Mouse (Mus musculus) limb, embryonic 15.5 days (tissue): ENCODE measurements at regions not wholly inside any gene's neighbourhood (a gene's known extent, or its start where the extent isn't known, plus 50 kb on each side); places are given as distances from the start of the nearest gene placed in this dataset.
A peak's percentile ranks its signal among the peaks of the same experiment; 100 is the strongest.

Source experiments
- ATAC-seq: fragments of 200-750 bp; cut with Nextera tagmentation; 2 replicates; pipeline ENCODE4 v1.8.0; 2017; ENCODE audit warnings: low read depth, moderate TSS enrichment; ENCODE audit not compliant: insufficient number of reproducible peaks, low FRiP score, low TSS enrichment
- H3K27ac ChIP-seq: fragments of 300-500 bp; sonication (generic); 2 replicates; pipeline ENCODE4 v1.5.1; 2015; ENCODE audit warnings: moderate library complexity, mild to moderate bottlenecking, inconsistent platforms
- H3K27me3 ChIP-seq: fragments of 300-500 bp; sonication (generic); 2 replicates; pipeline ENCODE4 v1.6.1; 2015; ENCODE audit warnings: inconsistent platforms
- H3K36me3 ChIP-seq: fragments of 300-500 bp; sonication (generic); 2 replicates; pipeline ENCODE4 v1.6.1; 2015; ENCODE audit warnings: inconsistent platforms
- H3K4me1 ChIP-seq: fragments of 300-500 bp; sonication (generic); 2 replicates; pipeline ENCODE4 v1.6.1; 2015; ENCODE audit warnings: inconsistent platforms
- H3K4me2 ChIP-seq: fragments of 300-500 bp; sonication (generic); 2 replicates; pipeline ENCODE4 v1.6.1; 2015; ENCODE audit warnings: mild to moderate bottlenecking, inconsistent platforms
- H3K4me3 ChIP-seq: fragments of 300-500 bp; sonication (generic); 2 replicates; pipeline ENCODE4 v1.5.1; 2015; ENCODE audit warnings: mild to moderate bottlenecking, inconsistent platforms
- H3K9ac ChIP-seq: fragments of 300-500 bp; sonication (generic); 2 replicates; pipeline ENCODE4 v1.6.1; 2015; ENCODE audit warnings: inconsistent platforms
- H3K9me3 ChIP-seq: fragments of 300-500 bp; sonication (generic); 2 replicates; pipeline ENCODE4 v1.6.1; 2016; ENCODE audit warnings: inconsistent platforms
- WGBS: fragments of 180-500 bp; shearing (Covaris S2); methylation state at CpG from one replicate; pipeline ENCODE4 v1.1.7; 2015; 5-methylcytosine and 5-hydroxymethylcytosine counted together

- WGBS = 36% methylated on average over 11 of the region's 11 CpGs
- no peak overlapping the region for H3K4me3 ChIP-seq
- H3K9me3 ChIP-seq = no peaks in the 10 kb centered on the region
- H3K4me1 ChIP-seq = peaks cover 10% of the 10 kb centered on the region
- no peaks in the 10 kb centered on the region for H3K27me3 ChIP-seq
- no peak; the same call in 1 of the 2 replicates for ATAC-seq
- H3K4me2 ChIP-seq = no peak overlapping the region
- peak overlapping the region; percentile 78 for H3K27ac ChIP-seq
- no peaks in the 10 kb centered on the region for H3K36me3 ChIP-seq
- no peak overlapping the region for H3K9ac ChIP-seq
These were observed 68.4 kb upstream of the Bcl6 start for GRCm38 (mm10) chr16:24056885-24057531.

GRCm38 (mm10) chr16:24056123-24056884 lies 67.7 kb upstream of the Bcl6 start:
- H3K4me1 ChIP-seq = peaks cover 10% of the 10 kb centered on the region
- ATAC-seq = peak; percentile 23
- no peaks in the 10 kb centered on the region for H3K27me3 ChIP-seq
- peak overlapping the region; percentile 78 for H3K27ac ChIP-seq
- H3K4me3 ChIP-seq = no peak overlapping the region
- no peak overlapping the region for H3K4me2 ChIP-seq
- H3K9me3 ChIP-seq = no peaks in the 10 kb centered on the region
- WGBS = 29% methylated on average over 12 of the region's 12 CpGs
- no peaks in the 10 kb centered on the region for H3K36me3 ChIP-seq
- no peak overlapping the region for H3K9ac ChIP-seq

GRCm38 (mm10) chr16:24054293-24054692 lies 65.6 kb upstream of the Bcl6 start:
- WGBS = 97% methylated on average over 3 of the region's 3 CpGs
- H3K27me3 ChIP-seq = no peaks in the 10 kb centered on the region
- no peaks in the 10 kb centered on the region for H3K36me3 ChIP-seq
- H3K4me3 ChIP-seq = no peak overlapping the region
- peaks cover 10% of the 10 kb centered on the region for H3K4me1 ChIP-seq
- no peaks in the 10 kb centered on the region for H3K9me3 ChIP-seq
- H3K4me2 ChIP-seq = no peak overlapping the region
- no peak overlapping the region for H3K9ac ChIP-seq
- no peak overlapping the region for H3K27ac ChIP-seq
- ATAC-seq = no peak

- Histone ChIP-seq H3K9me3 (no peaks in the 10 kb centered on the region), H3K27ac (0 out of 2 replicates have a peak overlapping the region, but pooled peaks have one; percentile 24), H3K27me3 (no peaks in the 10 kb centered on the region), H3K4me1 (peaks cover 10% of the 10 kb centered on the region), H3K4me3 (no peak overlapping the region), H3K36me3 (no peaks in the 10 kb centered on the region), H3K4me2 (no peak overlapping the region), H3K9ac (no peak overlapping the region)
- WGBS = 57% methylated on average over 10 of the region's 10 CpGs
- no peak for ATAC-seq
These were observed 64.8 kb upstream of the Bcl6 start for GRCm38 (mm10) chr16:24053403-24053802.

GRCm38 (mm10) chr16:24050856-24051640 lies 62.4 kb upstream of the Bcl6 start:
- H3K27ac ChIP-seq = 0 out of 2 replicates have a peak overlapping the region, but pooled peaks have one; percentile 2
- no peaks in the 10 kb centered on the region for H3K27me3 ChIP-seq
- H3K4me3 ChIP-seq = no peak overlapping the region
- WGBS = 72% methylated on average over 10 of the region's 10 CpGs
- H3K9ac ChIP-seq = no peak overlapping the region
- H3K9me3 ChIP-seq = no peaks in the 10 kb centered on the region
- ATAC-seq = no peak
- no peak overlapping the region for H3K4me2 ChIP-seq
- peaks cover under 1% of the 10 kb centered on the region; the same call in 1 of the 2 replicates for H3K4me1 ChIP-seq
- no peaks in the 10 kb centered on the region for H3K36me3 ChIP-seq

- H3K4me1 ChIP-seq = no peaks in the 10 kb centered on the region
- H3K27me3 ChIP-seq = no peaks in the 10 kb centered on the region
- no peak overlapping the region for H3K4me2 ChIP-seq
- 74% methylated on average over 4 of the region's 4 CpGs for WGBS
- H3K9me3 ChIP-seq = no peaks in the 10 kb centered on the region
- no peak overlapping the region for H3K4me3 ChIP-seq
- no peak overlapping the region for H3K27ac ChIP-seq
- no peaks in the 10 kb centered on the region for H3K36me3 ChIP-seq
- no peak for ATAC-seq
- no peak overlapping the region for H3K9ac ChIP-seq
These were observed 55.1 kb upstream of the Bcl6 start for GRCm38 (mm10) chr16:24043779-24044178.

GRCm38 (mm10) chr16:24042977-24043376 lies 54.3 kb upstream of the Bcl6 start:
- no peaks in the 10 kb centered on the region for H3K9me3 ChIP-seq

GRCm38 (mm10) chr16:24042216-24042615 lies 53.6 kb upstream of the Bcl6 start:
- no peak overlapping the region for H3K4me3 ChIP-seq
- H3K27ac ChIP-seq = no peak overlapping the region
- no peak for ATAC-seq
- H3K4me2 ChIP-seq = no peak overlapping the region
- WGBS = 89% methylated on average over 2 of the region's 2 CpGs
- no peaks in the 10 kb centered on the region for H3K9me3 ChIP-seq
- no peaks in the 10 kb centered on the region for H3K27me3 ChIP-seq
- no peaks in the 10 kb centered on the region for H3K36me3 ChIP-seq
- no peak overlapping the region for H3K9ac ChIP-seq
- no peaks in the 10 kb centered on the region for H3K4me1 ChIP-seq

More at GRCm38 (mm10) chr16:24042977-24043376, 54.3 kb upstream of the Bcl6 start:
- Histone ChIP-seq H3K36me3 (no peaks in the 10 kb centered on the region), H3K27ac (no peak overlapping the region), H3K4me3 (no peak overlapping the region), H3K9ac (no peak overlapping the region), H3K4me2 (no peak overlapping the region), H3K4me1 (no peaks in the 10 kb centered on the region), H3K27me3 (no peaks in the 10 kb centered on the region)
- no peak for ATAC-seq
- 86% methylated on average over 3 of the region's 3 CpGs for WGBS

GRCm38 (mm10) chr16:24041403-24041802 lies 52.8 kb upstream of the Bcl6 start:
- Histone ChIP-seq H3K9me3 (no peaks in the 10 kb centered on the region), H3K9ac (no peak overlapping the region), H3K4me2 (no peak overlapping the region), H3K4me3 (no peak overlapping the region), H3K27me3 (no peaks in the 10 kb centered on the region), H3K4me1 (no peaks in the 10 kb centered on the region), H3K27ac (no peak overlapping the region), H3K36me3 (no peaks in the 10 kb centered on the region)
- ATAC-seq = no peak
- 86% methylated on average over 2 of the region's 2 CpGs for WGBS

- Histone ChIP-seq H3K4me3 (no peak overlapping the region), H3K27ac (no peak overlapping the region), H3K9me3 (no peaks in the 10 kb centered on the region), H3K9ac (no peak overlapping the region), H3K36me3 (no peaks in the 10 kb centered on the region), H3K4me1 (no peaks in the 10 kb centered on the region), H3K27me3 (no peaks in the 10 kb centered on the region), H3K4me2 (no peak overlapping the region)
- WGBS = 74% methylated on average over 4 of the region's 4 CpGs
- ATAC-seq = no peak
These were observed 51.1 kb upstream of the Bcl6 start for GRCm38 (mm10) chr16:24039765-24040164.
